Mouse (Mus musculus) layer of hippocampus, adult 6 months (tissue): ENCODE measurements around the gene Cnot1. TPM values are rescaled to one million over a fixed set of nuclear protein-coding genes. Genes with fewer than 3 reads are reported as not detected.

Experiments
- long read RNA-seq, 2 experiments: library from polyadenylated mRNA; unstranded; transcript quantifications; one replicate each; pipeline ENCODE4 v2.0.0; 2019 to 2020
- microRNA-seq: library from miRNA; unstranded; fragments of <30 nt; microRNA quantifications from one replicate; pipeline ENCODE4 v1.2.0, GENCODE M21; 2020
- polyA plus RNA-seq: library from polyadenylated mRNA; unstranded; fragments of <200 nt; fragmentation: Nextera tagmentation; gene quantifications from 2 replicates; pipeline ENCODE4 v1.2.3, GENCODE M21; 2021

Gene Cnot1
- polyA plus RNA-seq = 13.8 and 16.4 TPM in 2 replicates
- long read RNA-seq, experiment 1, partial matches to known transcripts = 30 of 35 reads
- long read RNA-seq, experiment 1, other reads (novel, unspliced or antisense) = 5 of 35 reads
- long read RNA-seq, experiment 2, full-length matches to known transcripts = 4 of 48 reads
- long read RNA-seq, experiment 2, partial matches to known transcripts = 33 of 48 reads
- long read RNA-seq, experiment 2, other reads (novel, unspliced or antisense) = 11 of 48 reads

GRCm38 (mm10) chr8:95807331-95807843 lies at the start of gene Cnot1:
Cnot1 (minus strand) TSS chr8:95807464.

GRCm38 (mm10) chr8:95853102-95853843 lies 46.0 kb upstream of the Cnot1 start, which contains the start of gene Slc38a7:
Slc38a7 (minus strand) TSS chr8:95853539.

GRCm38 (mm10) chr8:95825162-95825561 lies 17.9 kb upstream of the Cnot1 start, which contains the start of gene Sap18b:
Sap18b (plus strand) TSS chr8:95825346.

GRCm38 (mm10) chr8:95715676-95716531 lies 91.4 kb downstream of the Cnot1 start, which contains the start of gene Setd6:
Setd6 (plus strand) TSS chr8:95715881.

GRCm38 (mm10) chr8:95676631-95677030 lies 130.6 kb downstream of the Cnot1 start, which contains the start of gene Ndrg4:
Ndrg4 (plus strand) TSS chr8:95676980.

Small RNA genes lying within 50 kb of the gene (microRNA-seq; reads per million reads assigned to microRNA genes)
- 3.4 reads per million, percentile 11 among the genes with 10 or more reads in this experiment for gene Mir7073

Other genes with a start within 250 kb of the Cnot1 start
- not detected in 2 replicates for gene Prss54, start 231.1 kb downstream of the Cnot1 start, polyA plus RNA-seq
- 2.4 and 3.4 TPM in 2 replicates for gene Gins3, start 174.0 kb downstream of the Cnot1 start, polyA plus RNA-seq
- gene Ndrg4, start 130.5 kb downstream of the Cnot1 start, polyA plus RNA-seq = 790 and 878 TPM in 2 replicates
- gene Setd6, start 91.6 kb downstream of the Cnot1 start, polyA plus RNA-seq = 12.7 and 14.4 TPM in 2 replicates
- gene Sap18b, start 17.9 kb upstream of the Cnot1 start, polyA plus RNA-seq = 315 and 331 TPM in 2 replicates
- gene Slc38a7, start 46.1 kb upstream of the Cnot1 start, polyA plus RNA-seq = 17.6 and 20.5 TPM in 2 replicates
- gene Got2, start 81.1 kb upstream of the Cnot1 start, polyA plus RNA-seq = 158 and 169 TPM in 2 replicates